Mouse (Mus musculus) intestine, embryonic 14.5 days (tissue): Measurements from ENCODE around the gene Mbnl3. TPM values are rescaled to one million over a fixed set of nuclear protein-coding genes. Genes with fewer than 3 reads are reported as not detected.

Experiments
- ATAC-seq: fragments of 200-750 bp; cut with Nextera tagmentation; replicated peaks from 2 replicates; pipeline ENCODE4 v1.8.0; 2017; ENCODE audit warnings: low read depth, moderate number of reproducible peaks, moderate TSS enrichment, moderate library complexity; ENCODE audit not compliant: low FRiP score, low TSS enrichment
- DNase-seq: peaks from one replicate; pipeline ENCODE4 v3.0.0-alpha.2; 2018; ENCODE audit warnings: low spot score
- H3K27ac ChIP-seq: fragments of 300-500 bp; sonication (generic); 2 replicates; pipeline ENCODE4 v1.5.1; 2014; ENCODE audit warnings: low read depth, mild to moderate bottlenecking, control low read depth
- H3K27me3 ChIP-seq: fragments of 300-500 bp; sonication (generic); replicated peaks from 2 replicates; pipeline ENCODE4 v1.6.1; 2014; ENCODE audit warnings: low read length, control low read depth; ENCODE audit not compliant: control insufficient read depth, insufficient read depth
- H3K36me3 ChIP-seq: fragments of 300-500 bp; sonication (generic); 2 replicates; pipeline ENCODE4 v1.6.1; 2014; ENCODE audit warnings: low read length, control low read depth; ENCODE audit not compliant: control insufficient read depth, insufficient read depth
- H3K4me1 ChIP-seq: fragments of 300-500 bp; sonication (generic); replicated peaks from 2 replicates; pipeline ENCODE4 v1.6.1; 2014; ENCODE audit warnings: low read length, control low read depth, mixed read lengths; ENCODE audit not compliant: control insufficient read depth, insufficient read depth
- H3K4me2 ChIP-seq: fragments of 300-500 bp; sonication (generic); 2 replicates; pipeline ENCODE4 v1.6.1; 2014; ENCODE audit warnings: low read length
- H3K4me3 ChIP-seq: fragments of 300-500 bp; sonication (generic); 2 replicates; pipeline ENCODE4 v1.5.1; 2014; ENCODE audit warnings: low read depth, low read length, control low read depth, mixed read lengths
- H3K9ac ChIP-seq: fragments of 300-500 bp; sonication (generic); 2 replicates; pipeline ENCODE4 v1.6.1; 2014; ENCODE audit warnings: mild to moderate bottlenecking, low read length
- H3K9me3 ChIP-seq: fragments of 300-500 bp; sonication (generic); 2 replicates; pipeline ENCODE4 v1.6.1; 2016; ENCODE audit warnings: low read length, control low read depth; ENCODE audit not compliant: control insufficient read depth
- WGBS: fragments of 180-500 bp; shearing (Covaris S2); extraction: QIAGEN DNeasy Blood & Tissue Kit; methylation state at CpG from one replicate; pipeline ENCODE4 v1.1.7; 2014; 5-methylcytosine and 5-hydroxymethylcytosine counted together
- polyA plus RNA-seq: library from polyadenylated mRNA; unstranded; fragments of >200 nt; fragmentation: Nextera tagmentation; extraction: Ambion mirVana; gene quantifications from 2 replicates; pipeline ENCODE4 v1.2.1, GENCODE M21; 2014

The Mbnl3 gene
- polyA plus RNA-seq, 1 experiment from 2014 or later = 13.6 TPM

- H3K4me1 ChIP-seq = no peaks in the 10 kb centered on the region
- H3K9me3 ChIP-seq = no peaks in the 10 kb centered on the region
- H3K27me3 ChIP-seq = no peaks in the 10 kb centered on the region
- H3K9ac ChIP-seq = no peak overlapping the region
- 74% methylated on average over 3 of the region's 3 CpGs for WGBS
- H3K36me3 ChIP-seq = no peaks in the 10 kb centered on the region
- no peak for ATAC-seq
- H3K4me3 ChIP-seq = no peak overlapping the region
- H3K4me2 ChIP-seq = no peak overlapping the region
- no peak overlapping the region for H3K27ac ChIP-seq
- no peak for DNase-seq
Measured at GRCm38 (mm10) chrX:51167976-51168375, 38.4 kb downstream of the Mbnl3 start.

- no peak for DNase-seq
- no peaks in the 10 kb centered on the region for H3K36me3 ChIP-seq
- no peak overlapping the region for H3K4me2 ChIP-seq
- 59% methylated on average over 5 of the region's 5 CpGs for WGBS
- no peak overlapping the region for H3K4me3 ChIP-seq
- H3K27ac ChIP-seq = no peak overlapping the region
- H3K27me3 ChIP-seq = no peaks in the 10 kb centered on the region
- no peaks in the 10 kb centered on the region for H3K4me1 ChIP-seq
- no peak for ATAC-seq
- H3K9me3 ChIP-seq = no peaks in the 10 kb centered on the region
- H3K9ac ChIP-seq = no peak overlapping the region
Measured at GRCm38 (mm10) chrX:51164766-51165165, 41.6 kb downstream of the Mbnl3 start.

- DNase-seq (no peak), ATAC-seq (no peak)
- Histone ChIP-seq H3K9me3 (no peaks in the 10 kb centered on the region), H3K36me3 (no peaks in the 10 kb centered on the region), H3K4me3 (no peak overlapping the region), H3K9ac (no peak overlapping the region), H3K4me1 (no peaks in the 10 kb centered on the region), H3K27ac (no peak overlapping the region), H3K4me2 (no peak overlapping the region), H3K27me3 (0 out of 2 replicates have a peak, but pooled peaks cover 3% of the 10 kb centered on the region)
- 63% methylated on average over 4 of the region's 4 CpGs for WGBS
Measured at GRCm38 (mm10) chrX:51148436-51148835, 57.9 kb downstream of the Mbnl3 start.

GRCm38 (mm10) chrX:51146351-51146750 lies 60.0 kb downstream of the Mbnl3 start:
- H3K27me3 ChIP-seq = no peaks in the 10 kb centered on the region
- H3K4me3 ChIP-seq = no peak overlapping the region
- H3K27ac ChIP-seq = no peak overlapping the region
- 25% methylated on average over 4 of the region's 4 CpGs for WGBS
- DNase-seq = peak; percentile 49
- no peaks in the 10 kb centered on the region for H3K4me1 ChIP-seq
- no peak overlapping the region for H3K9ac ChIP-seq
- ATAC-seq = no peak
- H3K36me3 ChIP-seq = no peaks in the 10 kb centered on the region
- no peak overlapping the region for H3K4me2 ChIP-seq
- H3K9me3 ChIP-seq = no peaks in the 10 kb centered on the region

GRCm38 (mm10) chrX:51140055-51140454 lies 66.3 kb downstream of the Mbnl3 start:
- Histone ChIP-seq H3K4me2 (no peak overlapping the region), H3K4me1 (no peaks in the 10 kb centered on the region), H3K9ac (no peak overlapping the region), H3K9me3 (no peaks in the 10 kb centered on the region), H3K36me3 (no peaks in the 10 kb centered on the region), H3K27me3 (no peaks in the 10 kb centered on the region), H3K4me3 (no peak overlapping the region), H3K27ac (no peak overlapping the region)
- DNase-seq (no peak), ATAC-seq (no peak)
- 42% methylated on average over 3 of the region's 3 CpGs for WGBS

- 75% methylated on average over 3 of the region's 3 CpGs for WGBS
- ATAC-seq = no peak
- DNase-seq = no peak
- H3K9me3 ChIP-seq = no peaks in the 10 kb centered on the region
- H3K27me3 ChIP-seq = no peaks in the 10 kb centered on the region
- H3K4me3 ChIP-seq = no peak overlapping the region
- H3K9ac ChIP-seq = no peak overlapping the region
- H3K4me2 ChIP-seq = no peak overlapping the region
- no peaks in the 10 kb centered on the region for H3K4me1 ChIP-seq
- no peak overlapping the region for H3K27ac ChIP-seq
- no peaks in the 10 kb centered on the region for H3K36me3 ChIP-seq
Measured at GRCm38 (mm10) chrX:51131325-51131724, 75.0 kb downstream of the Mbnl3 start.

- Histone ChIP-seq H3K4me2 (no peak overlapping the region), H3K9me3 (no peaks in the 10 kb centered on the region), H3K27me3 (no peaks in the 10 kb centered on the region), H3K4me3 (no peak overlapping the region), H3K4me1 (no peaks in the 10 kb centered on the region), H3K9ac (no peak overlapping the region), H3K27ac (no peak overlapping the region), H3K36me3 (no peaks in the 10 kb centered on the region)
- no peak for DNase-seq
- 57% methylated on average over 4 of the region's 4 CpGs for WGBS
- peak; percentile 80 for ATAC-seq
Measured at GRCm38 (mm10) chrX:51102748-51103147, 103.6 kb downstream of the Mbnl3 start.

GRCm38 (mm10) chrX:51084972-51085371 lies 121.4 kb downstream of the Mbnl3 start:
- H3K36me3 ChIP-seq = no peaks in the 10 kb centered on the region
- DNase-seq (no peak), ATAC-seq (no peak)
- 73% methylated on average over 6 of the region's 6 CpGs for WGBS
- H3K27me3 ChIP-seq = no peaks in the 10 kb centered on the region
- no peaks in the 10 kb centered on the region for H3K4me1 ChIP-seq
- H3K4me3 ChIP-seq = no peak overlapping the region
- no peak overlapping the region for H3K27ac ChIP-seq
- no peak overlapping the region for H3K9ac ChIP-seq
- H3K4me2 ChIP-seq = no peak overlapping the region
- H3K9me3 ChIP-seq = no peaks in the 10 kb centered on the region

GRCm38 (mm10) chrX:51084211-51084610 lies 122.1 kb downstream of the Mbnl3 start:
- Histone ChIP-seq H3K4me1 (no peaks in the 10 kb centered on the region), H3K36me3 (no peaks in the 10 kb centered on the region), H3K27ac (no peak overlapping the region), H3K9me3 (no peaks in the 10 kb centered on the region), H3K4me3 (no peak overlapping the region), H3K27me3 (no peaks in the 10 kb centered on the region), H3K4me2 (no peak overlapping the region), H3K9ac (no peak overlapping the region)
- ATAC-seq (no peak), DNase-seq (no peak)
- 77% methylated on average over 1 of the region's 1 CpGs for WGBS
